13 mouse cellular contexts compared by ENCODE assay signal in the genomic region with DNA sequence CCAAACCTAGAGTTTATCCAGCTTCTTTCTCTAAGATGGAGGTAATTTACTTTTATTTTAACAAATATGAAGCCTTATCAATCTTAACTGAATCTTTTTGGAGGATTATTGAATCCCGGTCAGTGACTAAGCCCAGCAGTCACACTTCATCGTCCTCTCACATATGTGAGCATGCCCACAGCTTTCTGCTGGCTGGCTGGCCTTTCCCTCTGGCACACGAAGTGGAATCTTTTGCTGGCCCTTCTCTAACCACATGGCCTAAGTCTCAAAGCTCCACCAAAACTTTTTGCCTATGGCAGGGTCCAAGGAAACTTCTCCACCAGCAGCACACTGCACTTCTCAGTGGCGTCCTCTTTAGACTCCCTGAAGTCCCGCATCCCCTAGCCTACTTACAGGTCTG. TPM values are rescaled to one million over a fixed set of nuclear protein-coding genes. Genes with fewer than 3 reads are reported as not detected.
DNase-seq lines count a peak whose midpoint lies in the region; ATAC-seq and TF ChIP-seq lines count a peak whose summit lies in the region.
"Had no signal": no experiment of that assay in that cellular context is flagged by ENCODE, and none has a peak within 500 bp of the region (broad histone marks: within the 10 kb centered on the region; RNA-seq: fewer than 3 reads in every experiment).

No protein-coding gene starts in this region.

- no peaks in the 10 kb centered on the region for H3K27me3 ChIP-seq in hindbrain, postnatal 0 days (ENCODE audit: insufficient read depth, low read length)
- no peaks in the 10 kb centered on the region for H3K27me3 ChIP-seq in hindbrain, embryonic 14.5 days (ENCODE audit: control insufficient read depth, insufficient read depth, low read length)
- no peaks in the 10 kb centered on the region for H3K27me3 ChIP-seq in midbrain, embryonic 10.5 days (ENCODE audit: low read depth, poor library complexity, severe bottlenecking)
- H3K27me3 ChIP-seq in midbrain, embryonic 13.5 days: no peaks in the 10 kb centered on the region
- H3K27me3 ChIP-seq in heart, embryonic 12.5 days (replicated peaks): no peaks in the 10 kb centered on the region
- no peaks in the 10 kb centered on the region for H3K27me3 ChIP-seq in stomach, postnatal 0 days (ENCODE audit: control insufficient read depth, insufficient read depth, low read length)
- H3K27me3 ChIP-seq: midbrain, embryonic 12.5 days; neural tube, embryonic 13.5 days had no signal

- 0 out of 2 replicates have a peak overlapping the region, but pooled peaks have one; percentile 21 for H3K9ac ChIP-seq in hindbrain, postnatal 0 days (replicated peaks; ENCODE audit: low read length)
- no peak overlapping the region for H3K9ac ChIP-seq in hindbrain, embryonic 14.5 days
- no peak overlapping the region for H3K9ac ChIP-seq in midbrain, embryonic 13.5 days (replicated peaks)
- peak overlapping the region; percentile 41; the same call in 1 of the 2 replicates for H3K9ac ChIP-seq in heart, embryonic 12.5 days
- H3K9ac ChIP-seq in stomach, postnatal 0 days (ENCODE audit: low read length): no peak overlapping the region
- H3K9ac ChIP-seq: midbrain, embryonic 12.5 days; neural tube, embryonic 13.5 days had no signal

- ATAC-seq in hindbrain, postnatal 0 days: no peak
- ATAC-seq in hindbrain, embryonic 14.5 days (ENCODE audit: low FRiP score): no peak
- ATAC-seq in midbrain, embryonic 13.5 days: no peak
- no peak for ATAC-seq in heart, embryonic 12.5 days (ENCODE audit: insufficient number of reproducible peaks, low FRiP score)
- ATAC-seq in stomach, postnatal 0 days (ENCODE audit: low FRiP score, low TSS enrichment): no peak
- no peak for ATAC-seq in granulocyte monocyte progenitor cell, adult 5-6 weeks (replicated peaks; ENCODE audit: poor library complexity, severe bottlenecking)
- ATAC-seq in frontal cortex, adult (ENCODE audit: low TSS enrichment): no peak

- no peak overlapping the region for H3K4me2 ChIP-seq in hindbrain, postnatal 0 days (ENCODE audit: low read depth, low read length)
- H3K4me2 ChIP-seq in hindbrain, embryonic 14.5 days (replicated peaks): no peak overlapping the region
- H3K4me2 ChIP-seq in midbrain, embryonic 13.5 days (replicated peaks): no peak overlapping the region
- H3K4me2 ChIP-seq in heart, embryonic 12.5 days: no peak overlapping the region
- H3K4me2 ChIP-seq in stomach, postnatal 0 days (replicated peaks; ENCODE audit: low read depth): no peak overlapping the region
- H3K4me2 ChIP-seq: midbrain, embryonic 12.5 days; neural tube, embryonic 13.5 days had no signal

- H3K4me1 ChIP-seq in hindbrain, postnatal 0 days (ENCODE audit: insufficient read depth, low read length): no peaks in the 10 kb centered on the region
- H3K4me1 ChIP-seq in hindbrain, embryonic 14.5 days (replicated peaks; ENCODE audit: control insufficient read depth, insufficient read depth, low read length): no peaks in the 10 kb centered on the region
- H3K4me1 ChIP-seq in midbrain, embryonic 10.5 days: peaks cover 54% of the 10 kb centered on the region
- peaks cover 30% of the 10 kb centered on the region for H3K4me1 ChIP-seq in midbrain, embryonic 13.5 days (replicated peaks)
- peaks cover 76% of the 10 kb centered on the region for H3K4me1 ChIP-seq in heart, embryonic 12.5 days (replicated peaks)
- 0 out of 2 replicates have a peak, but pooled peaks cover 2% of the 10 kb centered on the region for H3K4me1 ChIP-seq in stomach, postnatal 0 days (replicated peaks; ENCODE audit: control insufficient read depth, insufficient read depth)

- TF ChIP-seq EP300 in stomach, postnatal 0 days (optimal IDR thresholded peaks at IDR 0.05): no peak

- WGBS in hindbrain, postnatal 0 days: 59% methylated on average over 5 of the region's 5 CpGs
- WGBS in hindbrain, embryonic 14.5 days: 65% methylated on average over 5 of the region's 5 CpGs
- WGBS in midbrain, embryonic 10.5 days: 54% methylated on average over 5 of the region's 5 CpGs
- WGBS in midbrain, embryonic 13.5 days: 38% methylated on average over 5 of the region's 5 CpGs
- WGBS in heart, embryonic 12.5 days: 60% methylated on average over 5 of the region's 5 CpGs
- WGBS in stomach, postnatal 0 days: 54% methylated on average over 5 of the region's 5 CpGs

- no peaks in the 10 kb centered on the region for H3K36me3 ChIP-seq in hindbrain, postnatal 0 days (ENCODE audit: insufficient read depth, low read length)
- H3K36me3 ChIP-seq in hindbrain, embryonic 14.5 days (replicated peaks; ENCODE audit: control insufficient read depth, insufficient read depth): no peaks in the 10 kb centered on the region
- H3K36me3 ChIP-seq in midbrain, embryonic 10.5 days: 0 out of 2 replicates have a peak, but pooled peaks cover 3% of the 10 kb centered on the region
- no peaks in the 10 kb centered on the region for H3K36me3 ChIP-seq in midbrain, embryonic 13.5 days
- no peaks in the 10 kb centered on the region for H3K36me3 ChIP-seq in heart, embryonic 12.5 days
- H3K36me3 ChIP-seq in stomach, postnatal 0 days (ENCODE audit: control insufficient read depth, insufficient read depth, low read length): no peaks in the 10 kb centered on the region
- H3K36me3 ChIP-seq: neural tube, embryonic 13.5 days had no signal

- H3K9me3 ChIP-seq in hindbrain, postnatal 0 days (ENCODE audit: low read length): no peaks in the 10 kb centered on the region
- no peaks in the 10 kb centered on the region for H3K9me3 ChIP-seq in hindbrain, embryonic 14.5 days (ENCODE audit: control insufficient read depth, low read length)
- no peaks in the 10 kb centered on the region for H3K9me3 ChIP-seq in midbrain, embryonic 10.5 days (replicated peaks)
- H3K9me3 ChIP-seq in midbrain, embryonic 13.5 days: no peaks in the 10 kb centered on the region
- no peaks in the 10 kb centered on the region for H3K9me3 ChIP-seq in heart, embryonic 12.5 days (replicated peaks)
- H3K9me3 ChIP-seq in stomach, postnatal 0 days (ENCODE audit: control insufficient read depth, low read length): no peaks in the 10 kb centered on the region
- H3K9me3 ChIP-seq: midbrain, embryonic 12.5 days; neural tube, embryonic 13.5 days had no signal

- H3K4me3 ChIP-seq in hindbrain, postnatal 0 days (ENCODE audit: low read length): no peak overlapping the region
- H3K4me3 ChIP-seq in hindbrain, embryonic 14.5 days (replicated peaks; ENCODE audit: low read length): no peak overlapping the region
- H3K4me3 ChIP-seq in midbrain, embryonic 10.5 days: no peak overlapping the region
- no peak overlapping the region for H3K4me3 ChIP-seq in midbrain, embryonic 13.5 days (replicated peaks)
- no peak overlapping the region for H3K4me3 ChIP-seq in heart, embryonic 12.5 days
- no peak overlapping the region for H3K4me3 ChIP-seq in stomach, postnatal 0 days (ENCODE audit: low read depth, low read length)
- H3K4me3 ChIP-seq: midbrain, embryonic 12.5 days; neural tube, embryonic 13.5 days had no signal

- H3K27ac ChIP-seq in hindbrain, postnatal 0 days: no peak overlapping the region
- H3K27ac ChIP-seq in hindbrain, embryonic 14.5 days: no peak overlapping the region
- H3K27ac ChIP-seq in midbrain, embryonic 10.5 days (replicated peaks): peak overlapping the region; percentile 74
- no peak overlapping the region for H3K27ac ChIP-seq in midbrain, embryonic 13.5 days
- H3K27ac ChIP-seq in heart, embryonic 12.5 days (ENCODE audit: poor library complexity, severe bottlenecking): 0 out of 2 replicates have a peak overlapping the region, but pooled peaks have one; percentile 46
- H3K27ac ChIP-seq in stomach, postnatal 0 days (replicated peaks): peak overlapping the region; percentile 35
- H3K27ac ChIP-seq: midbrain, embryonic 12.5 days; neural tube, embryonic 13.5 days had no signal

- TF ChIP-seq CTCF in hindbrain, postnatal 0 days (IDR thresholded peaks at IDR 0.05; ENCODE audit: low read depth): no peak
- TF ChIP-seq CTCF in stomach, postnatal 0 days (IDR thresholded peaks at IDR 0.05; ENCODE audit: low read depth): no peak

- DNase-seq in hindbrain, postnatal 0 days (ENCODE audit: low spot score): no peak
- DNase-seq in hindbrain, embryonic 14.5 days (ENCODE audit: low spot score): no peak
- no peak for DNase-seq in midbrain, embryonic 10.5 days (ENCODE audit: low spot score)
- DNase-seq in stomach, postnatal 0 days (ENCODE audit: low spot score): no peak
- DNase-seq: cerebellum, postnatal 25 days; kidney, adult 18-20 months; thymus, postnatal 25 days had no signal

RNA-seq across cellular contexts. Expression of a gene that starts 27.7 kb away (rescaled TPM):
- total RNA-seq in hindbrain, postnatal 0 days (2014; rRNA removed): 55.2 and 64.5 TPM in 2 replicates
- polyA plus RNA-seq in hindbrain, postnatal 0 days (2015; fragmentation: Nextera tagmentation; extraction: Ambion mirVana): 97.4 and 102 TPM in 2 replicates
- polyA plus RNA-seq in hindbrain, embryonic 14.5 days (2014; fragmentation: Nextera tagmentation; extraction: Ambion mirVana): 106 and 110 TPM in 2 replicates
- 59.3 and 61.0 TPM in 2 replicates for polyA plus RNA-seq in midbrain, embryonic 10.5 days (2016; fragmentation: Nextera tagmentation; extraction: Ambion mirVana)
- polyA plus RNA-seq in midbrain, embryonic 13.5 days (2015; fragmentation: Nextera tagmentation; extraction: Ambion mirVana): 85.3 and 89.9 TPM in 2 replicates
- 37.5 and 38.5 TPM in 2 replicates for polyA plus RNA-seq in heart, embryonic 12.5 days (2016; fragmentation: Nextera tagmentation; extraction: Ambion mirVana)
- 27.2 and 27.8 TPM in 2 replicates for polyA plus RNA-seq in stomach, postnatal 0 days (2015; fragmentation: Nextera tagmentation; extraction: Ambion mirVana)
- 36.7 and 44.7 TPM in 2 replicates for total RNA-seq in granulocyte monocyte progenitor cell, adult 5-6 weeks (2014; fragmentation: Nextera tagmentation)
- total RNA-seq in granulocyte monocyte progenitor cell, adult 5-6 weeks (2017): 37.2 and 54.8 TPM in 2 replicates

RNA-seq across cellular contexts. Expression of a gene that starts 27.8 kb away (rescaled TPM):
- 16.2 and 19.8 TPM in 2 replicates for total RNA-seq in hindbrain, postnatal 0 days (2014; rRNA removed)
- polyA plus RNA-seq in hindbrain, postnatal 0 days (2015; fragmentation: Nextera tagmentation; extraction: Ambion mirVana): 6.4 and 7.2 TPM in 2 replicates
- 11.4 and 11.7 TPM in 2 replicates for polyA plus RNA-seq in hindbrain, embryonic 14.5 days (2014; fragmentation: Nextera tagmentation; extraction: Ambion mirVana)
- 25.9 and 30.3 TPM in 2 replicates for polyA plus RNA-seq in midbrain, embryonic 10.5 days (2016; fragmentation: Nextera tagmentation; extraction: Ambion mirVana)
- 12.7 and 13.6 TPM in 2 replicates for polyA plus RNA-seq in midbrain, embryonic 13.5 days (2015; fragmentation: Nextera tagmentation; extraction: Ambion mirVana)
- 23.0 and 25.4 TPM in 2 replicates for polyA plus RNA-seq in heart, embryonic 12.5 days (2016; fragmentation: Nextera tagmentation; extraction: Ambion mirVana)
- 8.0 and 10.6 TPM in 2 replicates for polyA plus RNA-seq in stomach, postnatal 0 days (2015; fragmentation: Nextera tagmentation; extraction: Ambion mirVana)
- total RNA-seq in granulocyte monocyte progenitor cell, adult 5-6 weeks (2014; fragmentation: Nextera tagmentation): 95.5 and 117 TPM in 2 replicates
- total RNA-seq in granulocyte monocyte progenitor cell, adult 5-6 weeks (2017): 28.7 and 33.8 TPM in 2 replicates

Comparison
In these comparisons a context has a peak if more than half of its experiments do, and no peak if none do; other contexts are left out.
1. H3K27ac ChIP-seq: peak in midbrain, embryonic 10.5 days (single experiment), heart, embryonic 12.5 days (single experiment) and stomach, postnatal 0 days (single experiment); none in hindbrain, postnatal 0 days (single experiment), hindbrain, embryonic 14.5 days (single experiment) and midbrain, embryonic 13.5 days (single experiment).
2. H3K9ac ChIP-seq: peak in hindbrain, postnatal 0 days (single experiment) and heart, embryonic 12.5 days (single experiment); none in hindbrain, embryonic 14.5 days (single experiment), midbrain, embryonic 13.5 days (single experiment) and stomach, postnatal 0 days (single experiment).